Mouse (Mus musculus): ENCODE measurements around the gene Ube2q2. TPM values are rescaled to one million over a fixed set of nuclear protein-coding genes. Genes with fewer than 3 reads are reported as not detected.
A peak's percentile ranks its signal among the peaks of the same experiment; 100 is the strongest.

The Ube2q2 gene
- polyA plus RNA-seq, 1 experiment, result 72.4 TPM

DNA sequence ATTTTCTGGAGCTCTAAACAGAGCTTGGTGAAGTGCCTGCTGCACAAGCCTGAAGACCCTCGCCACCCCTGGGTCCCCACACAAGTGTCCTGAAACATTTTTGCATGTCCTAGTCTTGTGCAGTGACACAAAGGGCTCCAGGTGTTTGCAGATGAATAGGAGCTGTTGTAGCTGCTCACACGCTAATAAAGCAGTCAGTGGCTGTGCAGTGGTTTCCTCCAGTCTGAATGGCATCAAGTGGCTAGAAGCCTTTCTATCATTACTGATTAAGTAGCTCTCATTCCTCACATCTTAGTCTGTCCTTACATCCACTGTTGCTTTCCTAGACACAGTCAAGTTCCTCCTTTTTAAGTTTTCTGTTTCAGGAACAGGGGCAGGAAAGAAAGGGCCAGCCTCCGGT lies 67.0 kb downstream of the Ube2q2 start:
- H3K36me3 ChIP-seq (ENCODE audit: control insufficient read depth, insufficient read depth, low read length, poor library complexity, severe bottlenecking), result peaks cover 51% of the 10 kb centered on the region
- H3K4me1 ChIP-seq (ENCODE audit: control insufficient read depth, insufficient read depth, low read length), result no peaks in the 10 kb centered on the region
- H3K27ac ChIP-seq (ENCODE audit: insufficient read depth, low read length), result peak overlapping the region; percentile 98
- no peaks in the 10 kb centered on the region for H3K27me3 ChIP-seq (ENCODE audit: control insufficient read depth, insufficient read depth, low read length, poor library complexity, severe bottlenecking)
- peak overlapping the region; percentile 12; the same call in 1 of the 2 replicates for H3K4me3 ChIP-seq (ENCODE audit: low read depth, low read length)
- no peak for TF ChIP-seq POLR2A (IDR thresholded peaks at IDR 0.05; ENCODE audit: insufficient read depth, low read length)
- TF ChIP-seq CTCF (IDR thresholded peaks at IDR 0.05; ENCODE audit: low read depth, low read length), result no peak
- TF ChIP-seq EP300 (IDR thresholded peaks at IDR 0.05; ENCODE audit: insufficient read depth, low read depth, low read length), result peak; percentile 65
- no peaks in the 10 kb centered on the region for H3K9me3 ChIP-seq (replicated peaks; ENCODE audit: control insufficient read depth, insufficient read depth, low read length, poor library complexity, severe bottlenecking)
- H3K9ac ChIP-seq (ENCODE audit: low read depth, poor library complexity, severe bottlenecking), result no peak overlapping the region

DNA sequence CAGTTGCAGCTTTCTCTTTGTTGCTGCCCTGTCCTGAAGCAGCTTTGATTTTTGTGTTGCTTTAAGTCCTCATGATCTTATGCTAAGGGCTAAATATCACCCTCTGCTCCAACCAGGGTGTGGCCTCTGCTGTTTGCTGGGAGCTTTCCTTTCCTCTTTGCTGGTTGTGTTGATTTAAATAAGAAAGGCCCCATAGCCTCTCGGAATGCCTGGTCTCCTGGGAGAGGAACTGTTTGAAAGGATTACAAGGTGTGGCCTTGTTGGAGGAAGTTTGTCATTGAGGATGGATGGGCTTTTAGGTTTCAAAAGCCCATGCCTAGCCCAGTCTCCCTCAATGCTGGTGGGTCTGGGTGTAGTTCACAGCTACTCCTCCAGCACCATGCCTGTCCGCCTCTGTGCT lies 67.4 kb downstream of the Ube2q2 start:
- no peak for TF ChIP-seq CTCF (IDR thresholded peaks at IDR 0.05; ENCODE audit: low read depth, low read length)
- peak; percentile 75; the same call in 1 of the 2 replicates for TF ChIP-seq EP300 (IDR thresholded peaks at IDR 0.05; ENCODE audit: insufficient read depth, low read depth, low read length)
- TF ChIP-seq POLR2A (IDR thresholded peaks at IDR 0.05; ENCODE audit: insufficient read depth, low read length), result no peak
- peak overlapping the region; percentile 100 for H3K27ac ChIP-seq (ENCODE audit: insufficient read depth, low read length)
- H3K4me3 ChIP-seq (ENCODE audit: low read depth, low read length), result peak overlapping the region; percentile 12
- H3K9me3 ChIP-seq (replicated peaks; ENCODE audit: control insufficient read depth, insufficient read depth, low read length, poor library complexity, severe bottlenecking), result no peaks in the 10 kb centered on the region
- peaks cover 55% of the 10 kb centered on the region for H3K36me3 ChIP-seq (ENCODE audit: control insufficient read depth, insufficient read depth, low read length, poor library complexity, severe bottlenecking)
- H3K4me1 ChIP-seq (ENCODE audit: control insufficient read depth, insufficient read depth, low read length), result no peaks in the 10 kb centered on the region
- H3K9ac ChIP-seq (ENCODE audit: low read depth, poor library complexity, severe bottlenecking), result no peak overlapping the region
- no peaks in the 10 kb centered on the region for H3K27me3 ChIP-seq (ENCODE audit: control insufficient read depth, insufficient read depth, low read length, poor library complexity, severe bottlenecking)

- H3K27ac ChIP-seq (ENCODE audit: insufficient read depth, low read length), result peak overlapping the region; percentile 100
- H3K9me3 ChIP-seq (replicated peaks; ENCODE audit: control insufficient read depth, insufficient read depth, low read length, poor library complexity, severe bottlenecking), result no peaks in the 10 kb centered on the region
- TF ChIP-seq EP300 (IDR thresholded peaks at IDR 0.05; ENCODE audit: insufficient read depth, low read depth, low read length), result no peak
- no peak for TF ChIP-seq CTCF (IDR thresholded peaks at IDR 0.05; ENCODE audit: low read depth, low read length)
- H3K27me3 ChIP-seq (ENCODE audit: control insufficient read depth, insufficient read depth, low read length, poor library complexity, severe bottlenecking), result no peaks in the 10 kb centered on the region
- no peaks in the 10 kb centered on the region for H3K4me1 ChIP-seq (ENCODE audit: control insufficient read depth, insufficient read depth, low read length)
- H3K4me3 ChIP-seq (ENCODE audit: low read depth, low read length), result no peak overlapping the region
- peaks cover 67% of the 10 kb centered on the region for H3K36me3 ChIP-seq (ENCODE audit: control insufficient read depth, insufficient read depth, low read length, poor library complexity, severe bottlenecking)
- H3K9ac ChIP-seq (ENCODE audit: low read depth, poor library complexity, severe bottlenecking), result no peak overlapping the region
Observed at GRCm38 (mm10) chr9:55217381-55217780, 68.7 kb downstream of the Ube2q2 start.

- H3K27me3 ChIP-seq (ENCODE audit: control insufficient read depth, insufficient read depth, low read length, poor library complexity, severe bottlenecking), result no peaks in the 10 kb centered on the region
- peaks cover 34% of the 10 kb centered on the region for H3K36me3 ChIP-seq (ENCODE audit: control insufficient read depth, insufficient read depth, low read length, poor library complexity, severe bottlenecking)
- peaks cover 1% of the 10 kb centered on the region for H3K4me1 ChIP-seq (ENCODE audit: control insufficient read depth, insufficient read depth, low read length)
Observed at GRCm38 (mm10) chr9:55225165-55225737, 76.6 kb downstream of the Ube2q2 start.

GRCm38 (mm10) chr9:55226251-55226650 lies 77.6 kb downstream of the Ube2q2 start:
- Histone ChIP-seq H3K4me3 (ENCODE audit: low read depth, low read length) (no peak overlapping the region), H3K9ac (ENCODE audit: low read depth, poor library complexity, severe bottlenecking) (no peak overlapping the region), H3K9me3 (replicated peaks; ENCODE audit: control insufficient read depth, insufficient read depth, low read length, poor library complexity, severe bottlenecking) (no peaks in the 10 kb centered on the region), H3K36me3 (ENCODE audit: control insufficient read depth, insufficient read depth, low read length, poor library complexity, severe bottlenecking) (peaks cover 24% of the 10 kb centered on the region), H3K27ac (ENCODE audit: insufficient read depth, low read length) (peak overlapping the region; percentile 98), H3K27me3 (ENCODE audit: control insufficient read depth, insufficient read depth, low read length, poor library complexity, severe bottlenecking) (no peaks in the 10 kb centered on the region), H3K4me1 (ENCODE audit: control insufficient read depth, insufficient read depth, low read length) (peaks cover 1% of the 10 kb centered on the region)
- TF ChIP-seq CTCF (IDR thresholded peaks at IDR 0.05; ENCODE audit: low read depth, low read length), result no peak
- TF ChIP-seq POLR2A (IDR thresholded peaks at IDR 0.05; ENCODE audit: insufficient read depth, low read length), result no peak
- no peak for TF ChIP-seq EP300 (IDR thresholded peaks at IDR 0.05; ENCODE audit: insufficient read depth, low read depth, low read length)

More at GRCm38 (mm10) chr9:55225165-55225737, 76.6 kb downstream of the Ube2q2 start:
- H3K9me3 ChIP-seq (replicated peaks; ENCODE audit: control insufficient read depth, insufficient read depth, low read length, poor library complexity, severe bottlenecking), result no peaks in the 10 kb centered on the region
- no peak overlapping the region for H3K4me3 ChIP-seq (ENCODE audit: low read depth, low read length)
- H3K9ac ChIP-seq (ENCODE audit: low read depth, poor library complexity, severe bottlenecking), result no peak overlapping the region
- H3K27ac ChIP-seq (ENCODE audit: insufficient read depth, low read length), result peak overlapping the region; percentile 98
- TF ChIP-seq CTCF (IDR thresholded peaks at IDR 0.05; ENCODE audit: low read depth, low read length) (no peak), EP300 (IDR thresholded peaks at IDR 0.05; ENCODE audit: insufficient read depth, low read depth, low read length) (peak; percentile 86)

DNA sequence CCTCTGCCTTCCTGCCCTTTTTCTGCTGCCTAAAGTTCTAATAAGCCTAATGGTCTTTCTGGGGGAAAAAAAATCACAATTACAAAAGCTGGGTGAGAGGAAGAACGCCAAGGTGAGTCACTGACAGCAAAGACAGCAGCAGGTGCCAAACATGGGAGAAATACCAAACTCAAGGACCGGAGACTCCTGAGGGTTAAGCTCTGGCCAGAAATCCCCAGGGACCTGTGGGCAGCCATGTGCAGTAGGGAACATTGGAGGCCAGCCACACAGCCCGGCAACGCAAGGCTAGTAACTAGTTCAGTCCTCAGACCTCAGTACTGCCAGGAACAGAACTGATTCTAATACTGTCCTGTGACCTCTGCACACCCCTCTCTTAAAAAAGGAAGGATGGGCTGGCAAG lies 79.5 kb downstream of the Ube2q2 start:
- peaks cover 1% of the 10 kb centered on the region for H3K4me1 ChIP-seq (ENCODE audit: control insufficient read depth, insufficient read depth, low read length)
- H3K9ac ChIP-seq (ENCODE audit: low read depth, poor library complexity, severe bottlenecking), result no peak overlapping the region
- no peaks in the 10 kb centered on the region for H3K27me3 ChIP-seq (ENCODE audit: control insufficient read depth, insufficient read depth, low read length, poor library complexity, severe bottlenecking)
- no peak for TF ChIP-seq POLR2A (IDR thresholded peaks at IDR 0.05; ENCODE audit: insufficient read depth, low read length)
- TF ChIP-seq EP300 (IDR thresholded peaks at IDR 0.05; ENCODE audit: insufficient read depth, low read depth, low read length), result no peak
- no peak for TF ChIP-seq CTCF (IDR thresholded peaks at IDR 0.05; ENCODE audit: low read depth, low read length)
- no peak overlapping the region for H3K4me3 ChIP-seq (ENCODE audit: low read depth, low read length)
- no peak overlapping the region for H3K27ac ChIP-seq (ENCODE audit: insufficient read depth, low read length)
- H3K9me3 ChIP-seq (replicated peaks; ENCODE audit: control insufficient read depth, insufficient read depth, low read length, poor library complexity, severe bottlenecking), result no peaks in the 10 kb centered on the region
- peaks cover 8% of the 10 kb centered on the region for H3K36me3 ChIP-seq (ENCODE audit: control insufficient read depth, insufficient read depth, low read length, poor library complexity, severe bottlenecking)
